13 mouse cellular contexts compared by ENCODE assay signal in genomic region chr9:116118332-116118872, GRCm38 (mm10).
"Had no signal": no experiment of that assay in that cellular context is flagged by ENCODE, and none has a peak within 500 bp of the region (broad histone marks: within the 10 kb centered on the region; RNA-seq: fewer than 3 reads in every experiment).

No protein-coding gene starts in this region.

- ATAC-seq: intestine, embryonic 15.5 days; liver, postnatal 0 days; midbrain, embryonic 13.5 days had no signal

- DNase-seq: kidney, adult 18-20 months; kidney, postnatal 14 days; liver; liver, embryonic 13.5 days; liver, postnatal 0 days; right cerebral cortex, postnatal 4 days; spleen, adult 18-20 months; thymus, adult 18-20 months; thymus, postnatal 14 days had no signal

- H3K4me3 ChIP-seq: intestine, embryonic 15.5 days; liver, embryonic 13.5 days; midbrain, embryonic 13.5 days; myocyte; neural tube, embryonic 15.5 days had no signal

- H3K27me3 ChIP-seq: intestine, embryonic 15.5 days; liver, embryonic 13.5 days; midbrain, embryonic 13.5 days; neural tube, embryonic 15.5 days had no signal

- H3K9me3 ChIP-seq: intestine, embryonic 15.5 days; liver, embryonic 13.5 days; midbrain, embryonic 13.5 days; neural tube, embryonic 15.5 days had no signal

- H3K4me2 ChIP-seq: intestine, embryonic 15.5 days; liver, embryonic 13.5 days; midbrain, embryonic 13.5 days; neural tube, embryonic 15.5 days had no signal

- H3K9ac ChIP-seq: intestine, embryonic 15.5 days; liver, embryonic 13.5 days; liver, postnatal 0 days; midbrain, embryonic 13.5 days; neural tube, embryonic 15.5 days had no signal

- H3K27ac ChIP-seq: intestine, embryonic 15.5 days; liver, embryonic 13.5 days; midbrain, embryonic 13.5 days; neural tube, embryonic 15.5 days had no signal

- H3K4me1 ChIP-seq: midbrain, embryonic 13.5 days had no signal

- H3K36me3 ChIP-seq: midbrain, embryonic 13.5 days; neural tube, embryonic 15.5 days had no signal
